Mouse (Mus musculus): ENCODE data around the gene Dusp18. TPM values are rescaled to one million over a fixed set of nuclear protein-coding genes. Genes with fewer than 3 reads are reported as not detected.

The Dusp18 gene
- total and polyA plus RNA-seq, 3 experiments = 0.81 to 2.2 TPM; not detected in 1

Other genes with a start within 250 kb of the Dusp18 start
- 12.8 and 14.7 TPM in 2 replicates for gene Morc2a, start 246.0 kb upstream of the Dusp18 start, total RNA-seq (2012; rRNA removed)
- gene Morc2a, start 246.0 kb upstream of the Dusp18 start, polyA plus RNA-seq (2012; ENCODE audit: insufficient read depth in 1 of 2, insufficient read length in 2 of 2, low read depth in 1 of 2, low replicate concordance in 2 of 2, missing spikeins in 1 of 2) = 10 to 100 TPM; 23.4 to 25.6 TPM
- gene Osbp2, start 31.3 kb upstream of the Dusp18 start, total RNA-seq (2012; rRNA removed) = not detected in 2 replicates
- gene Osbp2, start 31.3 kb upstream of the Dusp18 start, polyA plus RNA-seq (2012; ENCODE audit: insufficient read depth in 1 of 2, insufficient read length in 2 of 2, low read depth in 1 of 2, low replicate concordance in 2 of 2, missing spikeins in 1 of 2) = under 1 TPM in 1 of 2 experiments, not detected in 1; 0.04 TPM
- gene 4921536K21Rik, start 142 bp upstream of the Dusp18 start, total RNA-seq (2012; rRNA removed) = 0.08 and 0.10 TPM in 2 replicates
- gene 4921536K21Rik, start 142 bp upstream of the Dusp18 start, polyA plus RNA-seq (2012; ENCODE audit: insufficient read depth in 1 of 2, insufficient read length in 2 of 2, low read depth in 1 of 2, low replicate concordance in 2 of 2, missing spikeins in 1 of 2) = under 1 TPM in 1 of 2 experiments, not detected in 1; 0.40 TPM
- gene Slc35e4, start 19.4 kb downstream of the Dusp18 start, total RNA-seq (2012; rRNA removed) = 12.1 and 13.4 TPM in 2 replicates
- 10 to 100 TPM in 1 of 2 experiments, not detected in 1; 14.0 TPM for gene Slc35e4, start 19.4 kb downstream of the Dusp18 start, polyA plus RNA-seq (2012; ENCODE audit: insufficient read depth in 1 of 2, insufficient read length in 2 of 2, low read depth in 1 of 2, low replicate concordance in 2 of 2, missing spikeins in 1 of 2)
- 11.4 and 14.1 TPM in 2 replicates for gene Tcn2, start 36.9 kb downstream of the Dusp18 start, total RNA-seq (2012; rRNA removed)
- gene Tcn2, start 36.9 kb downstream of the Dusp18 start, polyA plus RNA-seq (2012; ENCODE audit: insufficient read depth in 1 of 2, insufficient read length in 2 of 2, low read depth in 1 of 2, low replicate concordance in 2 of 2, missing spikeins in 1 of 2) = 10 to 100 TPM in 1 of 2 experiments, not detected in 1; 16.0 TPM
- gene Pes1, start 68.7 kb downstream of the Dusp18 start, total RNA-seq (2012; rRNA removed) = 224 and 240 TPM in 2 replicates
- gene Pes1, start 68.7 kb downstream of the Dusp18 start, polyA plus RNA-seq (2012; ENCODE audit: insufficient read depth in 1 of 2, insufficient read length in 2 of 2, low read depth in 1 of 2, low replicate concordance in 2 of 2, missing spikeins in 1 of 2) = 100 to 1,000 TPM; 301 to 498 TPM
- 0.31 and 0.39 TPM in 2 replicates for gene 4930556J24Rik, start 81.5 kb downstream of the Dusp18 start, total RNA-seq (2012; rRNA removed)
- under 1 TPM in 1 of 2 experiments, not detected in 1; 0.47 TPM for gene 4930556J24Rik, start 81.5 kb downstream of the Dusp18 start, polyA plus RNA-seq (2012; ENCODE audit: insufficient read depth in 1 of 2, insufficient read length in 2 of 2, low read depth in 1 of 2, low replicate concordance in 2 of 2, missing spikeins in 1 of 2)
- gene Gal3st1, start 88.4 kb downstream of the Dusp18 start, total RNA-seq (2012; rRNA removed) = 0.12 and 0.20 TPM in 2 replicates
- under 1 TPM in 1 of 2 experiments, not detected in 1; 0.07 TPM for gene Gal3st1, start 88.4 kb downstream of the Dusp18 start, polyA plus RNA-seq (2012; ENCODE audit: insufficient read depth in 1 of 2, insufficient read length in 2 of 2, low read depth in 1 of 2, low replicate concordance in 2 of 2, missing spikeins in 1 of 2)
- gene Sec14l4, start 136.2 kb downstream of the Dusp18 start, total RNA-seq (2012; rRNA removed) = not detected in 2 replicates
- gene Sec14l4, start 136.2 kb downstream of the Dusp18 start, polyA plus RNA-seq (2012; ENCODE audit: insufficient read depth in 1 of 2, insufficient read length in 2 of 2, low read depth in 1 of 2, low replicate concordance in 2 of 2, missing spikeins in 1 of 2) = not detected
- not detected in 2 replicates for gene Sec14l3, start 169.6 kb downstream of the Dusp18 start, total RNA-seq (2012; rRNA removed)
- gene Sec14l3, start 169.6 kb downstream of the Dusp18 start, polyA plus RNA-seq (2012; ENCODE audit: insufficient read depth in 1 of 2, insufficient read length in 2 of 2, low read depth in 1 of 2, low replicate concordance in 2 of 2, missing spikeins in 1 of 2) = not detected
- 71.4 and 84.8 TPM in 2 replicates for gene Mtfp1, start 200.2 kb downstream of the Dusp18 start, total RNA-seq (2012; rRNA removed)
- 10 to 100 TPM in 1 of 2 experiments, not detected in 1; 70.5 TPM for gene Mtfp1, start 200.2 kb downstream of the Dusp18 start, polyA plus RNA-seq (2012; ENCODE audit: insufficient read depth in 1 of 2, insufficient read length in 2 of 2, low read depth in 1 of 2, low replicate concordance in 2 of 2, missing spikeins in 1 of 2)
- gene Sec14l2, start 228.2 kb downstream of the Dusp18 start, total RNA-seq (2012; rRNA removed) = 22.6 and 40.1 TPM in 2 replicates
- gene Sec14l2, start 228.2 kb downstream of the Dusp18 start, polyA plus RNA-seq (2012; ENCODE audit: insufficient read depth in 1 of 2, insufficient read length in 2 of 2, low read depth in 1 of 2, low replicate concordance in 2 of 2, missing spikeins in 1 of 2) = 10 to 100 TPM in 1 of 2 experiments, not detected in 1; 15.5 TPM
- gene Rnf215, start 240.0 kb downstream of the Dusp18 start, total RNA-seq (2012; rRNA removed) = 10.1 and 11.3 TPM in 2 replicates
- gene Rnf215, start 240.0 kb downstream of the Dusp18 start, polyA plus RNA-seq (2012; ENCODE audit: insufficient read depth in 1 of 2, insufficient read length in 2 of 2, low read depth in 1 of 2, low replicate concordance in 2 of 2, missing spikeins in 1 of 2) = 10 to 100 TPM in 1 of 2 experiments, not detected in 1; 13.2 TPM

Measured in MEL (cell line).